ENCODE assay signal across 9 mouse cellular contexts in the genomic region with DNA sequence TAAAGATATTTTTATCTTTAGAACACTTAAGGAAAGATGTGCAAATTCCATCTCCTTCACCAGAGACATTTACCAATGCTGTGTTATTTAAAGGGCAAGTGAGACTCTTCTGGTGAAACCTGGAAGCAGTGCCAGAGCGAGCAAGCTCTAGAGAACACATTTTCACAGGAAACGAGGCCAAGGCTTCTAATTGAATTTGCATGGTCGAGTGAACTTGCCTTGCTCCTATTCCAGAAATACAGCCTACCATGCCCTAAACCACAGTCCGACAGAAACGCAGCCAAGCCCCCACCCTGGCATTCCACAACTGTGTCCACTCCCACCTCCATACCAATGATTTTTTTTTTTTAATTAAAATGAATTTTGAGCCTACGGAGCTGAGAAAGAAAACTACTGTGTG.
A peak's percentile ranks its signal among the peaks of the same experiment; 100 is the strongest.
DNase-seq lines count a peak whose midpoint lies in the region; ATAC-seq and TF ChIP-seq lines count a peak whose summit lies in the region.
"Had no signal": no experiment of that assay in that cellular context is flagged by ENCODE, and none has a peak within 500 bp of the region (broad histone marks: within the 10 kb centered on the region; RNA-seq: fewer than 3 reads in every experiment).

No protein-coding gene starts in this region.

- POLR2A ChIA-PET in Patski (lab: Charles Lee): interaction anchor here (1.3 kb wide), 1 partner anchor 100 kb away, joined by 5 read pairs; no protein-coding TSS in a partner anchor

- in situ Hi-C loops in Patski (cut with MboI; ENCODE audit: low pct_unique_long_range_greater_than_20kb): loop anchor here (5.0 kb wide), 1 partner anchor 73 kb away; no protein-coding TSS in a partner anchor

- peaks cover 31% of the 10 kb centered on the region for H3K4me1 ChIP-seq in embryonic facial prominence, embryonic 10.5 days
- H3K4me1 ChIP-seq in kidney, embryonic 15.5 days: peaks cover 55% of the 10 kb centered on the region

- TF ChIP-seq CTCF in Patski (IDR thresholded peaks at IDR 0.05): no peak

- no peak overlapping the region for H3K9ac ChIP-seq in kidney, embryonic 15.5 days

- ATAC-seq in Patski: peak; percentile 41
- peak; percentile 70 for ATAC-seq in kidney, embryonic 15.5 days (replicated peaks; ENCODE audit: low FRiP score)

- H3K4me2 ChIP-seq in kidney, embryonic 15.5 days: no peak overlapping the region

- CTCF ChIA-PET in Patski (lab: Charles Lee): interaction anchor here (0.9 to 1.0 kb wide), 2 partner anchors 24 to 77 kb away, joined by 3 to 4 read pairs; no protein-coding TSS in a partner anchor

- H3K9me3 ChIP-seq in embryonic facial prominence, embryonic 10.5 days: no peaks in the 10 kb centered on the region
- no peaks in the 10 kb centered on the region for H3K9me3 ChIP-seq in kidney, embryonic 15.5 days (replicated peaks)

- H3K27ac ChIP-seq in embryonic facial prominence, embryonic 10.5 days (replicated peaks): no peak overlapping the region
- peak overlapping the region; percentile 82 for H3K27ac ChIP-seq in kidney, embryonic 15.5 days

- H3K4me3 ChIP-seq in embryonic facial prominence, embryonic 10.5 days: no peak overlapping the region
- no peak overlapping the region for H3K4me3 ChIP-seq in kidney, embryonic 15.5 days (replicated peaks)
- H3K4me3 ChIP-seq: myocyte had no signal

- DNase-seq in frontal cortex, postnatal 36 days (ENCODE audit: low spot score in 2 of 2): peak; percentile 28 to 65
- DNase-seq in frontal cortex, postnatal 14 days (ENCODE audit: low spot score in 2 of 2): no peak
- no peak for DNase-seq in Patski (ENCODE audit: low read depth, low spot score)
- peak; percentile 31 for DNase-seq in embryonic facial prominence, embryonic 10.5 days (ENCODE audit: low spot score)
- DNase-seq in adrenal gland, adult (ENCODE audit: inconsistent age in 2 of 2, low spot score in 1 of 2): no peak
- no peak for DNase-seq in yolk sac, embryonic 10.5 days (ENCODE audit: low spot score)
- DNase-seq in urinary bladder, postnatal 14 days (ENCODE audit: low spot score): no peak

- H3K36me3 ChIP-seq in embryonic facial prominence, embryonic 10.5 days (replicated peaks): no peaks in the 10 kb centered on the region
- H3K36me3 ChIP-seq in kidney, embryonic 15.5 days: no peaks in the 10 kb centered on the region

- WGBS in embryonic facial prominence, embryonic 10.5 days: 24% methylated on average over 6 of the region's 6 CpGs
- 17% methylated on average over 6 of the region's 6 CpGs for WGBS in kidney, embryonic 15.5 days

- H3K27me3 ChIP-seq in Patski: no peaks in the 10 kb centered on the region
- H3K27me3 ChIP-seq in embryonic facial prominence, embryonic 10.5 days (replicated peaks; ENCODE audit: low read depth, poor library complexity, severe bottlenecking): no peaks in the 10 kb centered on the region
- H3K27me3 ChIP-seq in kidney, embryonic 15.5 days: no peaks in the 10 kb centered on the region

Comparison
In these comparisons a context has a peak if more than half of its experiments do, and no peak if none do; other contexts are left out.
1. DNase-seq: peak in frontal cortex, postnatal 36 days (2 of 2) and embryonic facial prominence, embryonic 10.5 days (single experiment); none in frontal cortex, postnatal 14 days (0 of 2), Patski (single experiment), adrenal gland, adult (0 of 2), yolk sac, embryonic 10.5 days (single experiment) and urinary bladder, postnatal 14 days (single experiment).